Mouse (Mus musculus) pancreas, adult 10 weeks (tissue): Measurements from ENCODE around the gene Ankrd7. TPM values are rescaled to one million over a fixed set of nuclear protein-coding genes. Genes with fewer than 3 reads are reported as not detected.

ENCODE experiments used
- polyA plus RNA-seq: library from polyadenylated mRNA; stranded (reverse); fragments of 350-450 nt; fragmentation: Illumina TruSeq; extraction: RNeasy Lipid Tissue Mini Kit (QIAGEN cat#74804); gene quantifications from one replicate; pipeline ENCODE4 v1.2.3, GENCODE M21; 2015; ENCODE audit warnings: low read depth, low replicate concordance; ENCODE audit not compliant: insufficient read depth

Gene Ankrd7
- not detected for polyA plus RNA-seq

GRCm38 (mm10) chr6:18866018-18866417 lies at the start of gene Ankrd7:
Ankrd7 (plus strand) TSS chr6:18866318.

GRCm38 (mm10) chr6:18848051-18848701 lies 17.9 kb upstream of the Ankrd7 start, which contains the start of gene Lsm8:
Lsm8 (plus strand) TSS chr6:18848579.

Other genes with a start within 250 kb of the Ankrd7 start
- gene Lsm8, start 17.7 kb upstream of the Ankrd7 start, polyA plus RNA-seq, result 6.1 TPM